Mouse (Mus musculus) heart, embryonic 12.5 days (tissue): ENCODE data around the gene Akap13. TPM values are rescaled to one million over a fixed set of nuclear protein-coding genes. Genes with fewer than 3 reads are reported as not detected.

Experiments
- ATAC-seq: fragments of 200-750 bp; cut with Nextera tagmentation; 2 replicates; pipeline ENCODE4 v1.8.0; 2017; ENCODE audit warnings: moderate TSS enrichment, moderate library complexity; ENCODE audit not compliant: insufficient number of reproducible peaks, low FRiP score
- H3K27ac ChIP-seq: fragments of 300-500 bp; sonication (generic); 2 replicates; pipeline ENCODE4 v1.5.1; 2016; ENCODE audit warnings: mild to moderate bottlenecking, moderate library complexity; ENCODE audit not compliant: poor library complexity, severe bottlenecking
- H3K27me3 ChIP-seq: fragments of 300-500 bp; sonication (generic); replicated peaks from 2 replicates; pipeline ENCODE4 v1.6.1; 2016; ENCODE audit warnings: mild to moderate bottlenecking, moderate library complexity
- H3K36me3 ChIP-seq: fragments of 300-500 bp; sonication (generic); 2 replicates; pipeline ENCODE4 v1.6.1; 2016; ENCODE audit warnings: mild to moderate bottlenecking, moderate library complexity
- H3K4me1 ChIP-seq: fragments of 300-500 bp; sonication (generic); replicated peaks from 2 replicates; pipeline ENCODE4 v1.6.1; 2016; ENCODE audit warnings: mild to moderate bottlenecking
- H3K4me2 ChIP-seq: fragments of 300-500 bp; sonication (generic); 2 replicates; pipeline ENCODE4 v1.6.1; 2016; ENCODE audit warnings: mild to moderate bottlenecking, moderate library complexity
- H3K4me3 ChIP-seq: fragments of 300-500 bp; sonication (generic); 2 replicates; pipeline ENCODE4 v1.5.1; 2016; ENCODE audit warnings: mild to moderate bottlenecking
- H3K9ac ChIP-seq: fragments of 300-500 bp; sonication (generic); 2 replicates; pipeline ENCODE4 v1.6.1; 2016; ENCODE audit warnings: mild to moderate bottlenecking, moderate library complexity
- H3K9me3 ChIP-seq: fragments of 300-500 bp; sonication (generic); replicated peaks from 2 replicates; pipeline ENCODE4 v1.6.1; 2016; ENCODE audit warnings: mild to moderate bottlenecking, moderate library complexity
- WGBS: fragments of 180-500 bp; shearing (Covaris S2); methylation state at CpG from one replicate; pipeline ENCODE4 v1.1.7; 2016; 5-methylcytosine and 5-hydroxymethylcytosine counted together
- polyA plus RNA-seq: library from polyadenylated mRNA; unstranded; fragments of >200 nt; fragmentation: Nextera tagmentation; extraction: Ambion mirVana; gene quantifications from 2 replicates; pipeline ENCODE4 v1.2.1, GENCODE M21; 2016

Akap13 gene
- 66.9 and 73.2 TPM in 2 replicates for polyA plus RNA-seq

- H3K27me3 ChIP-seq = no peaks in the 10 kb centered on the region
- H3K27ac ChIP-seq = peak within 1 kb of the TSS; percentile 99
- peak; percentile 98 for ATAC-seq
- H3K9ac ChIP-seq = peak within 1 kb of the TSS; percentile 99
- H3K36me3 ChIP-seq = no peaks in the 10 kb centered on the region
- peak within 1 kb of the TSS; percentile 81 for H3K4me2 ChIP-seq
- peaks cover 29% of the 10 kb centered on the region for H3K4me1 ChIP-seq
- H3K4me3 ChIP-seq = peak within 1 kb of the TSS; percentile 99
- H3K9me3 ChIP-seq = no peaks in the 10 kb centered on the region
- under 1% methylated on average over 94 of the region's 94 CpGs for WGBS
Observed at GRCm38 (mm10) chr7:75455223-75456151, at the start of gene Akap13. Gene Akap13 (plus strand): TSS chr7:75455534.

- no peak for ATAC-seq
- WGBS = 81% methylated on average over 3 of the region's 3 CpGs
- no peak overlapping the region for H3K4me3 ChIP-seq
Observed at GRCm38 (mm10) chr7:75410641-75411040, 44.7 kb upstream of the Akap13 start.

GRCm38 (mm10) chr7:75411226-75411625, 44.1 kb upstream of the Akap13 start:
- Histone ChIP-seq H3K36me3 (no peaks in the 10 kb centered on the region), H3K4me1 (peaks cover 16% of the 10 kb centered on the region; the same call in 1 of the 2 replicates), H3K9me3 (no peaks in the 10 kb centered on the region), H3K9ac (no peak overlapping the region), H3K4me3 (no peak overlapping the region), H3K27me3 (no peaks in the 10 kb centered on the region), H3K27ac (no peak overlapping the region), H3K4me2 (no peak overlapping the region)
- ATAC-seq = no peak
- 75% methylated on average over 6 of the region's 6 CpGs for WGBS

More at GRCm38 (mm10) chr7:75410641-75411040, 44.7 kb upstream of the Akap13 start:
- peaks cover 14% of the 10 kb centered on the region for H3K4me1 ChIP-seq
- no peak overlapping the region for H3K27ac ChIP-seq
- no peaks in the 10 kb centered on the region for H3K27me3 ChIP-seq
- H3K9ac ChIP-seq = no peak overlapping the region
- H3K4me2 ChIP-seq = no peak overlapping the region
- H3K9me3 ChIP-seq = no peaks in the 10 kb centered on the region
- H3K36me3 ChIP-seq = no peaks in the 10 kb centered on the region

- 80% methylated on average over 10 of the region's 10 CpGs for WGBS
- no peaks in the 10 kb centered on the region for H3K36me3 ChIP-seq
- H3K27ac ChIP-seq = no peak overlapping the region
- no peak overlapping the region for H3K9ac ChIP-seq
- peaks cover 16% of the 10 kb centered on the region; the same call in 1 of the 2 replicates for H3K4me1 ChIP-seq
- no peak overlapping the region for H3K4me3 ChIP-seq
- ATAC-seq = no peak
- H3K4me2 ChIP-seq = no peak overlapping the region
- no peaks in the 10 kb centered on the region for H3K27me3 ChIP-seq
- no peaks in the 10 kb centered on the region for H3K9me3 ChIP-seq
Observed at GRCm38 (mm10) chr7:75412011-75412510, 43.3 kb upstream of the Akap13 start.

- no peak overlapping the region for H3K9ac ChIP-seq
- H3K27ac ChIP-seq = no peak overlapping the region
- H3K4me3 ChIP-seq = no peak overlapping the region
- no peak for ATAC-seq
- H3K4me2 ChIP-seq = no peak overlapping the region
- H3K36me3 ChIP-seq = no peaks in the 10 kb centered on the region
- 70% methylated on average over 2 of the region's 2 CpGs for WGBS
- H3K9me3 ChIP-seq = no peaks in the 10 kb centered on the region
- no peaks in the 10 kb centered on the region for H3K27me3 ChIP-seq
- peaks cover 15% of the 10 kb centered on the region; the same call in 1 of the 2 replicates for H3K4me1 ChIP-seq
Observed at GRCm38 (mm10) chr7:75412568-75412967, 42.8 kb upstream of the Akap13 start.

GRCm38 (mm10) chr7:75413903-75414302, 41.4 kb upstream of the Akap13 start:
- Histone ChIP-seq H3K36me3 (no peaks in the 10 kb centered on the region), H3K4me1 (peaks cover 9% of the 10 kb centered on the region; the same call in 1 of the 2 replicates), H3K4me2 (no peak overlapping the region), H3K9ac (no peak overlapping the region), H3K27me3 (no peaks in the 10 kb centered on the region), H3K27ac (no peak overlapping the region), H3K4me3 (no peak overlapping the region), H3K9me3 (no peaks in the 10 kb centered on the region)
- ATAC-seq = no peak
- WGBS = 73% methylated on average over 6 of the region's 6 CpGs

GRCm38 (mm10) chr7:75414316-75414715, 41.0 kb upstream of the Akap13 start:
- Histone ChIP-seq H3K9me3 (no peaks in the 10 kb centered on the region), H3K27me3 (no peaks in the 10 kb centered on the region), H3K4me3 (no peak overlapping the region), H3K4me2 (no peak overlapping the region), H3K9ac (no peak overlapping the region), H3K36me3 (no peaks in the 10 kb centered on the region), H3K27ac (no peak overlapping the region), H3K4me1 (peaks cover 9% of the 10 kb centered on the region; the same call in 1 of the 2 replicates)
- 82% methylated on average over 3 of the region's 3 CpGs for WGBS
- ATAC-seq = no peak

- no peak overlapping the region for H3K27ac ChIP-seq
- WGBS = 21% methylated on average over 4 of the region's 4 CpGs
- no peak overlapping the region for H3K4me3 ChIP-seq
- ATAC-seq = no peak
- no peak overlapping the region for H3K4me2 ChIP-seq
- H3K9ac ChIP-seq = no peak overlapping the region
- peaks cover 9% of the 10 kb centered on the region; the same call in 1 of the 2 replicates for H3K4me1 ChIP-seq
- no peaks in the 10 kb centered on the region for H3K9me3 ChIP-seq
- H3K27me3 ChIP-seq = no peaks in the 10 kb centered on the region
- no peaks in the 10 kb centered on the region for H3K36me3 ChIP-seq
Observed at GRCm38 (mm10) chr7:75415166-75415881, 40.0 kb upstream of the Akap13 start.

GRCm38 (mm10) chr7:75415882-75416585, 39.3 kb upstream of the Akap13 start:
- Histone ChIP-seq H3K9me3 (no peaks in the 10 kb centered on the region), H3K4me3 (no peak overlapping the region), H3K4me2 (no peak overlapping the region), H3K27ac (no peak overlapping the region), H3K4me1 (peaks cover 13% of the 10 kb centered on the region; the same call in 1 of the 2 replicates), H3K27me3 (no peaks in the 10 kb centered on the region), H3K9ac (no peak overlapping the region), H3K36me3 (no peaks in the 10 kb centered on the region)
- 71% methylated on average over 7 of the region's 7 CpGs for WGBS
- no peak for ATAC-seq

- H3K9me3 ChIP-seq = 0 out of 2 replicates have a peak, but pooled peaks cover 3% of the 10 kb centered on the region
- H3K9ac ChIP-seq = no peak overlapping the region
- H3K4me1 ChIP-seq = peaks cover 11% of the 10 kb centered on the region; the same call in 1 of the 2 replicates
- no peaks in the 10 kb centered on the region for H3K36me3 ChIP-seq
- no peak overlapping the region for H3K4me2 ChIP-seq
- no peak overlapping the region for H3K27ac ChIP-seq
- WGBS = 52% methylated on average over 2 of the region's 2 CpGs
- H3K27me3 ChIP-seq = no peaks in the 10 kb centered on the region
- H3K4me3 ChIP-seq = no peak overlapping the region
- no peak for ATAC-seq
Observed at GRCm38 (mm10) chr7:75420927-75421326, 34.4 kb upstream of the Akap13 start.
